Mouse (Mus musculus) liver, embryonic 16.5 days (tissue): ENCODE measurements around the gene Rora. TPM values are rescaled to one million over a fixed set of nuclear protein-coding genes. Genes with fewer than 3 reads are reported as not detected.

Experiments
- ATAC-seq: fragments of 200-750 bp; cut with Nextera tagmentation; 2 replicates; pipeline ENCODE4 v1.8.0; 2017; ENCODE audit warnings: low read depth, mild to moderate bottlenecking, moderate number of reproducible peaks, moderate library complexity
- H3K27ac ChIP-seq: fragments of 300-500 bp; sonication (generic); 2 replicates; pipeline ENCODE4 v1.5.1; 2014; ENCODE audit warnings: mild to moderate bottlenecking, low read length
- H3K27me3 ChIP-seq: fragments of 300-500 bp; sonication (generic); 2 replicates; pipeline ENCODE4 v1.6.1; 2014; ENCODE audit warnings: low read depth, low read length, mixed read lengths; ENCODE audit not compliant: control insufficient read depth, insufficient read depth
- H3K36me3 ChIP-seq: fragments of 300-500 bp; sonication (generic); 2 replicates; pipeline ENCODE4 v1.6.1; 2014; ENCODE audit warnings: mild to moderate bottlenecking; ENCODE audit not compliant: control insufficient read depth, insufficient read depth
- H3K4me1 ChIP-seq: fragments of 300-500 bp; sonication (generic); 2 replicates; pipeline ENCODE4 v1.6.1; 2014; ENCODE audit warnings: low read depth, low read length, mixed read lengths; ENCODE audit not compliant: control insufficient read depth
- H3K4me2 ChIP-seq: fragments of 300-500 bp; sonication (generic); 2 replicates; pipeline ENCODE4 v1.6.1; 2014; ENCODE audit warnings: low read depth, low read length, mixed read lengths
- H3K4me3 ChIP-seq: fragments of 300-500 bp; sonication (generic); 2 replicates; pipeline ENCODE4 v1.5.1; 2014; ENCODE audit warnings: low read depth, mild to moderate bottlenecking, low read length
- H3K9ac ChIP-seq: fragments of 300-500 bp; sonication (generic); 2 replicates; pipeline ENCODE4 v1.6.1; 2014; ENCODE audit warnings: low read depth, low read length
- H3K9me3 ChIP-seq: fragments of 300-500 bp; sonication (generic); replicated peaks from 2 replicates; pipeline ENCODE4 v1.6.1; 2016; ENCODE audit warnings: low read length; ENCODE audit not compliant: control insufficient read depth
- WGBS: fragments of 180-500 bp; shearing (Covaris S2); extraction: QIAGEN DNeasy Blood & Tissue Kit; methylation state at CpG from one replicate; pipeline ENCODE4 v1.1.7; 2014; ENCODE audit not compliant: insufficient replicate concordance; 5-methylcytosine and 5-hydroxymethylcytosine counted together
- polyA plus RNA-seq: library from polyadenylated mRNA; unstranded; fragments of >200 nt; fragmentation: Nextera tagmentation; extraction: Ambion mirVana; gene quantifications from 2 replicates; pipeline ENCODE4 v1.2.1, GENCODE M21; 2015

The Rora gene
- polyA plus RNA-seq, 1 experiment from 2014 or later: 10.6 TPM

DNA sequence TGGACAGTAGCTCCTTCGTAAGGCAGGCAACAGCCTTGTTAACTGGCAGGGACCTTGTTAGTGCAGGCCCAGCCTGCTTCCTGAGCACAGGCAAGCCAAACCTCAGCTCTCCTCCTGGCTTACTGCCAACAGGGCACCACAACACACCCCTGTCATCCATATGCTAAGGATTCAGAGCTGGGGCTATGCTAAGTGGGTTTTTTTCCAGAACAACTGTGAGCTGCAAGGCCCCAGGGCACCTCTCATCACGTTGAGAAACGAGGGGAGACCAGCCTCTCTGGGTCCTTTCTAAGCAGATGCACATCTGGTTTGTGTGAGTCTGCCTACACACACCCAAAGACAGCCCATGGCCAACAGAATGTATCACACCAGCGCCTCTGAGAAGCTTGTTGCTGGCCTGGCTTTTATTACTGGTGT is 289.0 kb downstream of the Rora start:
- Histone ChIP-seq H3K9ac (no peak overlapping the region), H3K9me3 (no peaks in the 10 kb centered on the region), H3K4me3 (no peak overlapping the region), H3K27ac (no peak overlapping the region), H3K36me3 (no peaks in the 10 kb centered on the region), H3K4me2 (no peak overlapping the region), H3K27me3 (no peaks in the 10 kb centered on the region), H3K4me1 (no peaks in the 10 kb centered on the region; the same call in 1 of the 2 replicates)
- ATAC-seq: no peak
- WGBS: 47% methylated on average over 4 of the region's 4 CpGs

DNA sequence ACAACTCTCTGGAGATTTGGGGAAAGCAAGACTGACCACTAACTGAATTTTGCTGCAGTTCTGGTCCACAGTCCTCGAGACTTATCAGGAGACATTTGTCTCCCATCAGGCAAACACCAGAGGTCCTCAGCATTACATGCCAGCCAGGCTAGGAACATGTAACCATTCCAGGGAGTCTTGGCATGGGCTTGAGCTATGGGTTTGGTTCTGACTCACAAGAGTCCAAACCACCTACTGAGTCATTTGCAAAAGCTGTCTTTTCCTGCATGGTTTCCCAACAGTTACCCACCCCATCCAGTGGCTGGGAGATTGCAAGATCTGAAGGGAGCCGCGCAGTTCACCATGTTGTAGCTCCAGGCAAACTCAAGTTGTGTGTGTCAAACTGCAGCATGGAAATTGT is 290.4 kb downstream of the Rora start:
- no peak overlapping the region for H3K4me3 ChIP-seq
- ATAC-seq: no peak
- no peaks in the 10 kb centered on the region; the same call in 1 of the 2 replicates for H3K4me1 ChIP-seq
- no peaks in the 10 kb centered on the region for H3K27me3 ChIP-seq
- H3K27ac ChIP-seq: no peak overlapping the region
- H3K9ac ChIP-seq: no peak overlapping the region
- no peak overlapping the region for H3K4me2 ChIP-seq
- H3K9me3 ChIP-seq: no peaks in the 10 kb centered on the region
- H3K36me3 ChIP-seq: no peaks in the 10 kb centered on the region
- 61% methylated on average over 3 of the region's 3 CpGs for WGBS

DNA sequence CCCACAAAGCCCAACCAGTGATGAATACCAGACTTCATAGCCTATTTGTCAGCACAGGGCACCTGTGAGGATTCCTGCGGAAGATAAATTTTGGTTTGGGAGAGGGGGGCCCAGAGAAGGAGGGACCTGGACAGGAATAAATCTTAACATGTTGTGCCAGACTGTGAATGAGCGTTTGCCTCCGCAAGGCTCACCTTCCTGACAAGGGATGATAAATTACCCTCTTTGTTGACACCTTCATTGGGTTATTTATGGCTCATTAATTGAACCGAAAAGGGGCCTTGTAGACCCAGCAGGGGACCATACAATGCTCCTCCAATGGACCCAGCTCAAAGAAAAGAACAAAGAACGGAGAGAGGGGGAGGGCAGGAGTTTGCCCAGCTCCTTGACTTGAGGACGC is 294.1 kb downstream of the Rora start:
- no peaks in the 10 kb centered on the region for H3K36me3 ChIP-seq
- no peak overlapping the region for H3K4me2 ChIP-seq
- no peaks in the 10 kb centered on the region for H3K27me3 ChIP-seq
- WGBS: 56% methylated on average over 6 of the region's 6 CpGs
- no peaks in the 10 kb centered on the region for H3K4me1 ChIP-seq
- H3K27ac ChIP-seq: no peak overlapping the region
- no peak overlapping the region for H3K9ac ChIP-seq
- ATAC-seq: no peak
- H3K9me3 ChIP-seq: no peaks in the 10 kb centered on the region
- H3K4me3 ChIP-seq: no peak overlapping the region

DNA sequence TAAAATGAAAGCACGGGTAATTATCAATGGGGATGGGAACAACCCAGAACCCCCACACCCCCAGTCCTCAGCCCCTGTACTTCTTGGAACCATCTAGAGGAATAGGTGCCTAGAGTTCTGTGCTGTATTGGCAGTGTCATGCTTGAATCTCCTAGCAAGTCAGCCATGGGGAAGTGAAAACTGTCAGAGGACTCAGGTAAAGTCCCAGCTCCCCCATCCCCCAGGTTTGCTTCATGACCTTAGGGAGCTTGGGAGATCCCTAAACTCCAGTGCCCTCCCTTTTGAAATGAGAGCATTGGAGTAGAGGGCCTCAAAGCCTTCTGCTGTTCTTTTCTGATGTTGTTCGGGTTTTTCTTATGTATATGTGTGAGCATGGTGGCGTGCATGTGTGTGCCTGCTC is 294.6 kb downstream of the Rora start:
- no peak overlapping the region for H3K27ac ChIP-seq
- H3K27me3 ChIP-seq: no peaks in the 10 kb centered on the region
- no peaks in the 10 kb centered on the region for H3K36me3 ChIP-seq
- no peak overlapping the region for H3K4me3 ChIP-seq
- no peaks in the 10 kb centered on the region for H3K4me1 ChIP-seq
- H3K4me2 ChIP-seq: no peak overlapping the region
- no peak for ATAC-seq
- no peak overlapping the region for H3K9ac ChIP-seq
- WGBS: 69% methylated on average over 3 of the region's 3 CpGs
- H3K9me3 ChIP-seq: no peaks in the 10 kb centered on the region

DNA sequence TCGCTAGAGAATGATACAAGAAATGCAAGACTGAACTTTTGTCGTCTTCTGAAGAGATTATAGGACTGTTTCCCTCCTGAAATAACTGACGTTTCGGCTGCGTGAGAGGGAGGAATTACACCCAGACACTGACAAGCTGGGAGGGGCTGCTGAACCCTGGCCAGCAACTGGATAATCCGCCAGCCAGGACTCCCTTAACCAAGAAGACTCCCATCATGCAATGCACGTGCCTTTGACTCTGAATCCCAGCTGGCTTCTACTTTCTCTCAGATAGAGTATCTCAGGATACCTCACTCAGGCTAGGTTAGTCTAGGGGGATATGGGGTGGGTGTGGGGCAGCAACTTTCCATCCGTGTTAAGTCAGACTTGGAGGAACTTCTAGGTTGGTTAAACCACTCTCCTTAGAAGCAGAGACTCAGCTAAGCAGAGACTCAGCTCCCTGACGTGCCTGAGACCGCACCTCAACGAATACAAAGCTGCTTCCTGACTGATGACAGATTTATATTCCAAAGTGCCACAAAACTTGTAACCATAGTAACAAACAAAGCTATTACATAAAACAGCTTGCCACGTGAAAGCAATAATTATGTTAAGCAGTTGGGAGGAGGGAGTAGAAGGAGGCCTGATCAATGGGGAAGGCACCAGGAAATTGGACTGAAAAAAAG is 302.8 kb downstream of the Rora start:
- Histone ChIP-seq H3K4me3 (no peak overlapping the region), H3K9me3 (no peaks in the 10 kb centered on the region), H3K36me3 (no peaks in the 10 kb centered on the region), H3K27ac (no peak overlapping the region), H3K27me3 (no peaks in the 10 kb centered on the region), H3K4me1 (peaks cover 4% of the 10 kb centered on the region; the same call in 1 of the 2 replicates), H3K4me2 (no peak overlapping the region), H3K9ac (no peak overlapping the region)
- no peak for ATAC-seq
- 18% methylated on average over 12 of the region's 12 CpGs for WGBS

DNA sequence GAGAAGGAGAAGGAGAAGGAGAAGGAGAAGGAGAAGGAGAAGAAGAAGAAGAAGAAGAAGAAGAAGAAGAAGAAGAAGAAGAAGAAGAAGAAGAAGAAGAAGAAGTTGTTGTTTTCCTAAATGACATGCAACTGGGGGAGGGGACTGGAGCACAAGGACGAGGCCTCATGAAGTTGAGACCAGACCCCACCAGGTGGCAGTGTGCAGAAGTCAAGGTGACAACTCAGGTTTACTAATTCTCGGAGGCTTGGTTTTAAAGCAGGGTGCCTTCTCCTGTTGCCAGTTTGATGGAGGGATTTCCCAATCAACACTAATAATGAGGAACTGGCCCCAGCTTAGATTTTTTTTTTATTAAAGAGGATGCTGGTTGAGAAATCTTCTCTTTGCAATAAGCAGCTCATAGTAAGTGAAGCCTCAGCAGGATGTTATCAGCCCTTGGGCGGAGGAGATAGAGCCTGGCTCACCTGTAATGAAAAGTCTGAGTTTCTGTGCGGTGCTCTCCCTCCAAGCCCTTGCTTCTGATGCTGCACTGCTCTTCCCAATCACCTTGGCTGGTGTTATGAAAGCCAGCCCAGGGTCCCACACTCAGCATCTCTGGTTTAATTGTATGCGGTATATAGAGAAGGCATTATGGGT is 303.5 kb downstream of the Rora start:
- no peaks in the 10 kb centered on the region for H3K9me3 ChIP-seq
- no peak overlapping the region for H3K9ac ChIP-seq
- WGBS: 40% methylated on average over 5 of the region's 5 CpGs
- H3K36me3 ChIP-seq: no peaks in the 10 kb centered on the region
- no peak overlapping the region for H3K27ac ChIP-seq
- ATAC-seq: no peak
- H3K27me3 ChIP-seq: no peaks in the 10 kb centered on the region
- no peak overlapping the region for H3K4me3 ChIP-seq
- peaks cover 4% of the 10 kb centered on the region; the same call in 1 of the 2 replicates for H3K4me1 ChIP-seq
- H3K4me2 ChIP-seq: no peak overlapping the region

DNA sequence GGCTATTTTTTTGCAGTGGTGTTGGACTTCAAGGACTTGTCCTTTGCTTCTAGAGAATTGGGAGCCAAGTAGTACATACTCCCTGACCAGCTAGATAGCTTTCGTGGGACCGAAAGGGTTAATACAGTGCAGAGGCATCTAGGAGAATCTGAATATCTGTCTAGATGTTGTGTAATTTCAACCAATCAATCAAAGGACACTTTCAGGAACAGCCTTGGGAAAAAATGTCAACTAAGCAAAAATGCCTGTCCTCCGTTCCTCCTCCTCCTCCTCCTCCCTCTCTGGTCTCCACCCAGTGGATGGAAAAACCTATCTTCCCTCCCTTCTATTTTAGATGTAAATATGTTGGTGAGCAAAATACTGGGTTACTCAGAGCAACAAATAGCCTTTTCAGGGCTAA is 304.2 kb downstream of the Rora start:
- no peaks in the 10 kb centered on the region for H3K27me3 ChIP-seq
- no peaks in the 10 kb centered on the region for H3K9me3 ChIP-seq
- H3K9ac ChIP-seq: no peak overlapping the region
- H3K4me1 ChIP-seq: peaks cover 4% of the 10 kb centered on the region; the same call in 1 of the 2 replicates
- no peak overlapping the region for H3K4me3 ChIP-seq
- 60% methylated on average over 3 of the region's 3 CpGs for WGBS
- no peak overlapping the region for H3K27ac ChIP-seq
- H3K36me3 ChIP-seq: no peaks in the 10 kb centered on the region
- no peak overlapping the region for H3K4me2 ChIP-seq
- no peak for ATAC-seq

DNA sequence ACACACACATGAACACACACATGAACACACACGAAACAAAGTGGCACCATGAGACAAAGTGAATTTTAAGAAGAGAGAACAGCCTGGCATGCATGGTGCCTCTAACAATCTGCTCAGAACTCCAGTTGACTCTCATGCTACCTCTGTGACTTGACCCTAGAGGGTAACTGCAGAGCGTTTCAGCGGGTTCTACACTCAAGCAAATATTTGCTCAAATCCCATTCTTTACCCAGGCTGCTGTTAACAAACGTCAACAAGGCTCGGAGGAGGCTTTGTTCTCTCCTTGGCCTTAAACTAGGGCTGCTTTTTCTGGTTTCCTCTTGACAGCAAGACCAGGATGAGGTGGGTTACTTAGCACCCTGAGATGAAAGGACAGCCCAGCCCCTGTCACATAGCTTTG is 305.3 kb downstream of the Rora start:
- peak; percentile 71; the same call in 1 of the 2 replicates for ATAC-seq
- Histone ChIP-seq H3K9me3 (no peaks in the 10 kb centered on the region), H3K9ac (no peak overlapping the region), H3K4me3 (no peak overlapping the region), H3K4me2 (no peak overlapping the region), H3K27ac (peak overlapping the region; percentile 41; the same call in 1 of the 2 replicates), H3K36me3 (no peaks in the 10 kb centered on the region), H3K4me1 (peaks cover 4% of the 10 kb centered on the region; the same call in 1 of the 2 replicates), H3K27me3 (no peaks in the 10 kb centered on the region)
- 46% methylated on average over 5 of the region's 5 CpGs for WGBS

DNA sequence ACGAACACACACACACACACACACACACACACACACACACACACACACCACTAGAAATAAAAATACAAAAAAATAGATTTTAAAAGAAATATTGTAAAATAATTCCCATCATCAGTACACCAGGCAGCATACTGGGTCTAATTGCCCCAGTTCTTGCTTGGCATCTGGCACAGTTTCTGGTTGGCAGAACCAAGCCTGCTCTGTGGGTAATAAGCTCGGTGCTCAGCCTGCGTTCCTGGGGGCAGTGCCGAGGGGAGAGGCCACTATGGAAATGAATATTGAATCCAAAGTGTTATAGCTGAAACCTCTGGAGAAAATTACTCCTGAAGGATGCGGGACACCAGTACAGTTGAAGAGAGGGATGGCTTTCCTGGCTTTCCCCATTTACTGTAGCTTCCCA is 310.3 kb downstream of the Rora start:
- H3K9ac ChIP-seq: no peak overlapping the region
- WGBS: 79% methylated on average over 5 of the region's 5 CpGs
- peaks cover 4% of the 10 kb centered on the region for H3K4me1 ChIP-seq
- no peak overlapping the region for H3K27ac ChIP-seq
- no peak for ATAC-seq
- no peaks in the 10 kb centered on the region for H3K36me3 ChIP-seq
- no peak overlapping the region for H3K4me3 ChIP-seq
- H3K27me3 ChIP-seq: no peaks in the 10 kb centered on the region
- no peaks in the 10 kb centered on the region for H3K9me3 ChIP-seq
- no peak overlapping the region for H3K4me2 ChIP-seq
